Mouse (Mus musculus): ENCODE data around the gene Apoa5.

Apoa5 gene

DNA sequence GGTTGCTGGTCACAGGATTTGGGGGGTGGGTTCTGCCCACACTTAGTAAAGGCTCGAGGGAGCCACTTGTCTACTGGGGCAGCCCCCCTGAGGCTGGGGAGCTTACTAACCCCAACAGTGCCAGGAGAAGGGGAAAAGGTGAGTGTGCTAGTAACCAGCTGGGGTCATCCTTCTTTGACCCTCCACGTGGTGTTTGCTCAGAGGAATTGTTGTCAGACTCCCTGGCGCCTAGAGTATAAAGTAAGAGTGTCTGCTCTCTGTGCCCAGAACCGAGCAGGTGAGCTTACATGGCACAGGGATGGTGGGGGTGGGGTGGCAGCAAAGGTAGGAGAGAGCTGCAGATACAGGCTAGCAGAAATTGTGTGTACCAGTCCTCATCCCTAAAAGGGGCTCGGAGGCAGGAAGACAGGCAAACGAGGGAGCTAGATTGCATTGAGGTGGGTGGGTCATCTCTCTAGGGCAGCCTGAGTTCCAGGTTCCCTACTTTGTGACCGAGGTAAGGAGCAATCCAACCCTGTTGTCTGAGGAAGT is at the start of gene Apoa5:
TSS of gene Apoa5 (plus strand) at position 291 of the 531 bp plus-strand sequence.
- no peak for DNase-seq (ENCODE audit: low spot score)

DNA sequence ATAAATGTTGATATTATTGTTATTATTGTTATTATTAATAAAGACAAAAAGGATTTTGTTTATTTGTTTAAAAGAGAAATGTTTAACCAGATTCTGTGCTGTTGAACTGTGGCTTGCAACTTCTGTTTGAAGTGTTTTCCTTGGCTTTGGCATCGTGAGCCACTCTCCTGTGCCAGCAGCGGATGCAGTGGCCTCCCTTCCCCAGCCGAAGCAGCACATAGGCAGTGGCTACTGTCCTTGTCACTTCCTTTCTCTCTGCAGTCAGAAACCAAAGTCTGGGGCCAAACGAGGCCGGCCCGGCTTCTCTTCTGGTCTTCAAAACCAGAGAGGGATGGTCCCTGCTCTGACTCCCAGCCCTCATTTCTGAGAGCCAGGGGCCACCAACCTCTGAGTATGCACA is 45.3 kb upstream of the Apoa5 start:
- no peak for DNase-seq (ENCODE audit: low spot score)

DNA sequence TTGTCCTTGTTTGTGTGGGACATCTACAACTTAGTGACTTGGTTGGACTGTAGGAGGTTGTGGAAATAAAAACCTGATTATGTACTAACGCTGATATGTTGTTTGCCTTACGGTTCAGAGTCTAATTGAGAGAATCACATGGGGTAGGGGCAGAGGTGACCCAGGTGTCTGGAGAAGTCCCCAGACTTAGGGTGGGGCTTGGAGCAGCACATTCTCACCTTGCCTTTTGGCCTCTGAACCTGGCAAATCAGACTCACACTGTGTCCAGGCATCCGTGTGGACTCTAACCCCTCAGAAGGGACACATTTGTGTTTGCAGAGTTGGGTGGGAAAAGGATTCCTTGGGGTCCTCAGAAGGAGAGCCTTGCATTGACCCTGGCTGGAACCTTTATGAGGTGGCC is 44.3 kb upstream of the Apoa5 start:
- DNase-seq (ENCODE audit: low spot score): no peak

DNA sequence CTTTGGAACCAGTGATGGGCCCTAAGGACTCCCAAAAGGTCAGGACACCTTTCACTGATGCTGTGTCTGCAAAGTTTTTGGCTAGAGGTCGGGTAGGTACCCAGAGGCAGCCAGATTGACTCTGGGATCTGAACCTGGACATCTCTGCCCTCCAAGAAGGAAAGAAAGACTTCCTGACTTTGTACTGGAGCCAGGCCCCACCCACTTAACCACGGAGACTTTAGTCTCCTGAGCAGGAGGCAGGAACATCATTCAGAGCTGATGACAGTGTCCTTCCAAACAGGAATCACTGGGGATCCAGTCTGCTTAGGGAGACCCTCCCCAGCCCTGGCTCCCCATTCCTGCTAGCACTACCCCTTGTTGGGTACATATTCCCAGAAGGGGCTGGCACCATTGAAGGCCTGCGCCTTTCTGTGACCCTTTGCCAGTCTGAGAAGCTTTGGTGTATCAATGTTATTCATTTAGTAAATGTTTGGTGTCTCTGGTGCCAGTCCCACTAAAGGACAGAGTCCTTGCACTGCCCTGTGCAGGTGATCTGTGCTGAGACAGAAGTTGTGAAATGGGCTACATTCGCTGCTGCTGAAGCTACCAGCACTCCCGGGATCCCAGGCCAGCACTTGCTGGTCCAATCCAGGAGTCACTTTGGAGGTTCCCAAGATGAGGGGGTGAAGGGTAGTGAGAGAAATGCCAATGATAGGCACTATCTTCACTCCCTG is 43.3 kb upstream of the Apoa5 start:
- no peak for DNase-seq (ENCODE audit: low spot score)

DNA sequence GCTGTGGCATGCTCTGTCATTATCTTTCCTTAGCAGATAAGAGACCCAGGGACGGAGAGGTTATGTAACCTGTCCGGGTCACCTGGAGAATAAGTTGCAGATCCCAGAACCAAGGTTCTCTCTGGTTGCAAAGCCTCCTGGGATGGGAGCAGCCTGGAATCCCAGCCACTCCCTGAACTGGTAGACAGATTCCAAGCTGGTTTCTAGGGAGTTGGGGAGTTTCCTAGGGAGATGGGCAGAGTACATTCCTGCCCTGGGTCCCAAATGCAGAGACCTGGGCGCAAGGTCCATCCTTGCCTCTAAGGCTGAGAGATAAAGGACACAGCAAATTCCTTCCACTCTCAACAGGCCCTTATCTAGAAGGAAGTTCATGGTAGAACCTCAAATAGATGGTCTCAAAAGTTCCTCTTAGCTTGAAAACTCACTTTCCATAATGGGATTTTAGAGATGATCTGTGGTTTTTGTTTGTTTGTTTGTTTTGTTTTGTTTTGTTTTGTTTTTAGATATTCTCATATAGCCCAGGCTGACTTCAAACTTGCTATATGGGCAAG is 41.3 kb upstream of the Apoa5 start:
- no peak for DNase-seq (ENCODE audit: low spot score)

DNA sequence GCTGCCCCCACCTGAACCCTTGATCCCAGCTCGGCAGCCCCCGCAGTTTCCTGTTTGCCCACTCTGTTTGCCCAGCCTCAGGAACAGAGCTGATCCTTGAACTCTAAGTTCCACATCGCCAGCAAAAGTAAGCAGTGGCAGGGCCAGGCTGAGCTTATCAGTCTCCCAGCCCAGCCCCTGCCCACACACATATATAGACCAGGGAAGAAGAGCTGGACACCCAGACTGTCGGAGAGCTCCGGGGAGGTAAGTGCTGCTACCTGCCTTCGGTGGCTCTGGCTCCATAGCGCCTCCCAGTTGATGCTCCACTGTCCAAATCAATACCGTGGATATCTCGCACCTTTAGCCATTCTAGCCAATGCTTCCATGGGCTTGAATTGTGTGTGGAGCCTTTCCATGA is 39.9 kb upstream of the Apoa5 start, which contains the start of gene Apoa1:
TSS of gene Apoa1 (plus strand) at position 90 of the 400 bp plus-strand sequence.
- no peak for DNase-seq (ENCODE audit: low spot score)

DNA sequence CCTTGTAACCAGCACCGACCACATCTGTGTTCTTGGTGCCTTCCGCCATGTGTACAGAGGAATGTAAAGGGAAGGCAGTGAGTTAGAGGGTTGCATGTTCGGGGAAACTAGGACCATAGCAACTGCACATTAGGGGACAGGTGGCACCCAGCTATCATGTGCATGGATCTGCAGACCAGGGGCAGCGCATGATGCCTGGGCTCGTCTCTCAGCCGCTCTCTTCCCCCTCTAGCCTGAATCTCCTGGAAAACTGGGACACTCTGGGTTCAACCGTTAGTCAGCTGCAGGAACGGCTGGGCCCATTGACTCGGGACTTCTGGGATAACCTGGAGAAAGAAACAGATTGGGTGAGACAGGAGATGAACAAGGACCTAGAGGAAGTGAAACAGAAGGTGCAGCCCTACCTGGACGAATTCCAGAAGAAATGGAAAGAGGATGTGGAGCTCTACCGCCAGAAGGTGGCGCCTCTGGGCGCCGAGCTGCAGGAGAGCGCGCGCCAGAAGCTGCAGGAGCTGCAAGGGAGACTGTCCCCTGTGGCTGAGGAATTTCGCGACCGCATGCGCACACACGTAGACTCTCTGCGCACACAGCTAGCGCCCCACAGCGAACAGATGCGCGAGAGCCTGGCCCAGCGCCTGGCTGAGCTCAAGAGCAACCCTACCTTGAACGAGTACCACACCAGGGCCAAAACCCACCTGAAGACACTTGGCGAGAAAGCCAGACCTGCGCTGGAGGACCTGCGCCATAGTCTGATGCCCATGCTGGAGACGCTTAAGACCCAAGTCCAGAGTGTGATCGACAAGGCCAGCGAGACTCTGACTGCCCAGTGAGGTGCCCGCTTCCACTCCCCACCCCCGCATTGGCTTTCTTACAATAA is 38.6 kb upstream of the Apoa5 start:
- DNase-seq (ENCODE audit: low spot score): peak; percentile 39

DNA sequence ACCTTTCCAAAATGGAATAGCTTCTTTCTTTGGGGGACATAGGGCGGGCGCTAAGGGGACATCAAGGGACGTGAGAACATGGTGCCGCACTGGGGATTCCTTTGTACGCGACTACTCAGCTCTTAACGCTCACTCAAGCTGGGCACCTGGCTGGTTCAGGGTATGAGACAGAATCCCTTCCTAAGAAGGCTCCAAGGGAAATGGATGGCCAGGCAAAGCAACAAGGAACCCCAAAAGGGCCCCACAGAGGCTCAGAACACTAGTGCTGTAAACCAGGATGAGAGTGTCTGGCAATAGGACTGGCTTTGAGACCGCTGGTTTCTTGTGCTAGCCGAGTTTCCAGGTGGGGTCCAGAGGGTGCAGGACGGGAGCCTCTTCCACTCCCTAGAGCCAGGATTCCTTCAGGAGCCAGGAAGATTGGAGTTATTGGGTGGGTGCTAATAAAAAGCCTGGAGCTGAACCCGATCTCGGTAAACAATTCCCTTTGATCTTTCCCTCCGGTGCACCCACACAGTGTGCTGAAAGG is 37.9 kb upstream of the Apoa5 start:
- no peak for DNase-seq (ENCODE audit: low spot score)

DNA sequence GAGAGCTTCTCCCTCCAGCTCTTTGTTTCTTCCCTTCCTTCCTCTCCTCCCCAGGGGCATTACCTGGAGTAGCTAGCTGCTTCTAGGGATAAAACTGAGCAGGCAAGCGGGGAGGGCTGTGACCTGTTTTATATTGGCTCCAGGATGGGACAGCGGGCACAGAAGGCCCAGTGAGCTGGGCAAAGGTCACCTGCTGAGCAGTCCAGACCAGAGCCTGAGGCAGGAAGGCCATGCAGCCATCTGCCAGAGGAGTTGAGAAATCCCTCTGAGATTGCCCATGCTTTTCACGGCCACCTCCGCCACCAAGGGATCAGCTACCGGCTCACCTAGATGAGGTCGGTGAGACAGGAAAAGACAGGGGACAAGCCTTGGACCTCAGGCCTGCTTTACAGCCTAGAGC is 33.2 kb upstream of the Apoa5 start:
- DNase-seq (ENCODE audit: low spot score): no peak

DNA sequence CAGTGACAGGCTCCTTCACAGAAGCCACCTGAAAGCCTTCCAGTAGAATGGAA is 33.0 kb upstream of the Apoa5 start, which contains the start of gene Apoc3:
TSS of gene Apoc3 (minus strand) at position 41 of the 53 bp plus-strand sequence.
- no peak for DNase-seq (ENCODE audit: low spot score)

DNA sequence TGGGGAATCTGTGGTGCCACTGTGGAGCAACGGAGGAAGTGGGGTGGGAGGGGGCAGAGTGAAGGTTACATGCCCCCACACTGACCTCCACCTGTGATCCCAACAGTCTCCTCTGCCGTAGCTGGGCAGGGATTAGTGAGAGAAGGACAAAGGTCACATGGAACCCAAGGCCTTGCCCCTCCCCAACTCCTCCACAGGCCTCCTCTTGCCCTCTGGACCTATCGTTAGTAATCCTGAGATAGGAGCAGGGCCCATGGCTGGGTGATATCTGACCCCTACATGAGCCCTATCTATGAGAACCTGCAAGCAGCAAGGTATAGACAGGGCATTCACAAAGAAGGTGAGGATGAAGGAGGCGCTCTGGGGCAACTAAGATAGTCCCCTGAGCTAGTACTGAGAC is 32.8 kb upstream of the Apoa5 start:
- DNase-seq (ENCODE audit: low spot score): no peak

DNA sequence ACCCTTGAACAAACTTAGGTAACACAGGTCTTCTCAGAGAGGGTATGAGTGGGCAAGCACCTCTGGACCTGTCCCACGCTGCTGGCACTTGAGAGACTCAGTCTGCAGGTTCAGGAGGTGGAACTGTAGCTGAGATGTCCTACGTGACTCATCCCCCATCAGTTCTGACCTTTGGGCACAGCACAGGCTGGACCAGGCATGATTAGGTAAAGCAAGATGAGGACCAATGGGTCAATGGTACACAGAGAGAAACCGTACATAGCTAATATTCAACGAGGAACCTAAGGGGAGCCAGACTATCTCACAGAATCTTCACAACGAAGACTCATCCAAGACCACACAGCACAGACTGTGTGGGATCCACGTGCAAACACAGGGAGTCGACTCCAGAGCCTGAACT is 29.6 kb upstream of the Apoa5 start:
- DNase-seq (ENCODE audit: low spot score): no peak

DNA sequence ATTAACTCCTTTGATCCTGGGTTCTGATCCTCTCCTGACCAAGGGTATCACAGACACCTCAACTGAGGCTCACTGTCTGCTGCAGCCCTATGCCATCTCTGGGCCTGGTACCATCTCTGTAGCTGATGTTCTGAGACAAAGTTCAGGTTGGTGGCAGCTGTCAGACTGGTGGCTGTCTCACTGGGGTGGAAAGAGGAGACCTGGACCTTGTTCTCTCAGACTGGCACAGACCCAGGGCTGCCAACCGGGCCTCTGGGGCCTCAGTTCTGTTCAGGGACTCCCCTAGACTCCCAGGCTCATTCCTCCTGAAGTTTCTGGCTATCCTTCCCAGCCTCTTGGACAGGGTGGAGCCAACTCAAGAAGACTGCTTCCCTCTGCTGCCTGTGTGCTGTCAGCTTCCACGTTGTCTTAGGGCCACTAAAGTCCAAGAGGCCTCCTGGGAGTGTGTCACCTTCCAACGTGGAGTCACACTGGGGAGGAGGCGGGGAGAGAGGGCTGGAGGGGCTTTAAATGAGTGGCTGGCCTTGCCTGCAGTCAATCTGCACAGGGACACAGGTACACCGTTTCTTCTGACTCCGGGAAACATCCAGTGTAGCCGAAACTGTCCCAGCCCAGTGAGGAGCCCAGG is 27.8 kb upstream of the Apoa5 start, which contains the start of gene Apoa4:
TSS of gene Apoa4 (plus strand) at position 171 of the 628 bp plus-strand sequence.
- no peak for DNase-seq (ENCODE audit: low spot score)

DNA sequence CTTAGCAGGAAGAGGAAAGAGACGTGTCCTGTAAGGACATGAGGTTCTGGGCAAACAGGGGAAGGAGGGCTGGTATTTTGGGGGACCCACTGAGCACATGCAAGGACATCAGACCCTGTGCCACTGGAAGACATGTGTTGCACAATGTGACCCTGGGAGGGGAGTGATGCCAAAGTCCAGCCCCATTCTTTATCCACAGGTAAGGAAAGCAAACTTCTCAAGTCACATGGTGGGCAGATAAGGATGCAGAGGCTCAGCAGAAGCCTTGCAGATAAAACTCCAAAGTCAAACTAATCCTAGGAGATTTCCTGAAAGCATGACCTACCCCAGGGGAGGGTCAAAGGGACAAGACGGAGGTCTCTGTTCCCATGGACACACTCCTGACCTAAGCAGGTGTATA is 26.6 kb upstream of the Apoa5 start:
- no peak for DNase-seq (ENCODE audit: low spot score)

DNA sequence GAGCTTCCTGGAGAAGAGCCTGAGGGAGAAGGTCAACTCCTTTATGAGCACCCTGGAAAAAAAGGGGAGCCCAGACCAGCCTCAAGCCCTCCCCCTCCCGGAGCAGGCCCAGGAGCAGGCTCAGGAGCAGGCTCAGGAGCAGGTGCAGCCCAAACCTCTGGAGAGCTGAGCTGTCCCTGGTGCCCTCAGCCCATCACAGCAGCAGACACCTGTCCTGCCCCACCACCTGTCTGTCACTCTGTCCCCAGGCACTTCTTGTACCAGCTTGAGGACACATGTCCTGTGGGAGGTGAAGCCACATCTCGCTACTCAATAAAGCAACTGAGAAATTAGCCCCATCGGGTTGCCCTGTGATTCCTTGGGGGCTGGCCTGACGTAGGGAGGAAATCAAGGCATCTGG is 25.3 kb upstream of the Apoa5 start:
- DNase-seq (ENCODE audit: low spot score): no peak

DNA sequence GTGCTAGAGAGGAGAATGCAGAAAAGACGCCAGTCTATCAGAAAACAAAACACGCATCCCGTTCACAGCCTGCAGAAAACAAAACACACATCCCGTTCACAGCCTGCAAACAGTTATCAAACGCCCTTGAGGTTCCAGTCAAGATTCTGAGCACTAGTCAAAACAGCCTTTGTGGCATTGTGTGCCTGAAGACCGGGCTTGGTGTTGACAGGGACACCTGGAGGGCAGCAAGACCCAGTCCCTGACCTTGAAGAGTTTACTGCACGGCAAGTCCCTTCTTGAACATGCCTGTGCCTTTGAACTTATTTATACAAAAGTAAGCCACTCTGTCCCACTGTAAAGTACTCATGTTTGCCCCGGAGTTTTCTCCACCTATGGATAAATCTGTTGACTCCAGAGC is 24.8 kb upstream of the Apoa5 start:
- DNase-seq (ENCODE audit: low spot score): no peak

DNA sequence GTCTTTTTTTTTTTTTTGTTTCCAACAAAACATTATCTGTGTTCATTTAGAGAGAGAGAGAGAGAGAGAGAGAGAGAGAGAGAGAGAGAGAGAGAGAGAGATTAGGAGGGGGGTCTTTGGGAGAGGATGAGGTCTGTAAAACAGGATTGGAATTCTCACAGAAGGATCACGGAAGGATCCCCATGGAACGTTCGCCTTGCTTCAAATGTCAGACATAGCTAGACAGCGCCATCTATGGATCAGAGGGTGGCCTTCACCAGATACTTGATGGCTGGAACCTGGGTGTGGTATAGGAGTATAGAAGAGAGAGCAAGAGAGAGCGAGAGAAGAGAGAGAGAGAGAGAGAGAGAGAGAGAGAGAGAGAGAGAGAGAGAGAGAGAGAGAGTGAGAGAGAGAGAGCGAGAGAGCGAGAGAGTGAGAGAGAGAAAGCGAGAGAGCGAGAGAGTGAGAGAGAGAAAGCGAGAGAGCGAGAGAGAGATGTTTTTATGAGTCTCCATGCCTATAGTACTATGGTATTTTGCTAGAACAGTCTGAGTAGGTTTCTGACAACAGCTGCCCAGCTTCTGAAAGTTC is 21.6 kb upstream of the Apoa5 start:
- peak; percentile 53 for DNase-seq (ENCODE audit: low spot score)

DNA sequence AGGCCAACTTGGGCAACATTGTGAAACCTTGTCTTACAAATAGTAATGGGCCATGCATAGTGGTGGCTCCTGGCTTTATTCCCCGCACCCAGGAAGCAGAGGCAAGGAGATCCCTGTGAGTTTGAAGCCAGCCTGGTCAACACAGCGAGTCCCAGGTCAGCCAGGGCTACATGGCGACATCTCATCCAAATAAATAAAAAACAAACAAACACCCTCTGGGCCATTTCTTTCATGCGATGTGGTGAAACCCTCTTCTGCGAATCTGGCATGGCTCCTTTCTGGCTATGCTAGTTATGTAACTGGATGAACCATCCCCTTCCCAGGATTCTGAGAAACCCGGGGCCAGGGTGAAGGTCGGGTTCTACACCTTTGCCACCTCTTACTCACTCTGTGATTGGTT is 12.3 kb upstream of the Apoa5 start:
- DNase-seq (ENCODE audit: low spot score): no peak

DNA sequence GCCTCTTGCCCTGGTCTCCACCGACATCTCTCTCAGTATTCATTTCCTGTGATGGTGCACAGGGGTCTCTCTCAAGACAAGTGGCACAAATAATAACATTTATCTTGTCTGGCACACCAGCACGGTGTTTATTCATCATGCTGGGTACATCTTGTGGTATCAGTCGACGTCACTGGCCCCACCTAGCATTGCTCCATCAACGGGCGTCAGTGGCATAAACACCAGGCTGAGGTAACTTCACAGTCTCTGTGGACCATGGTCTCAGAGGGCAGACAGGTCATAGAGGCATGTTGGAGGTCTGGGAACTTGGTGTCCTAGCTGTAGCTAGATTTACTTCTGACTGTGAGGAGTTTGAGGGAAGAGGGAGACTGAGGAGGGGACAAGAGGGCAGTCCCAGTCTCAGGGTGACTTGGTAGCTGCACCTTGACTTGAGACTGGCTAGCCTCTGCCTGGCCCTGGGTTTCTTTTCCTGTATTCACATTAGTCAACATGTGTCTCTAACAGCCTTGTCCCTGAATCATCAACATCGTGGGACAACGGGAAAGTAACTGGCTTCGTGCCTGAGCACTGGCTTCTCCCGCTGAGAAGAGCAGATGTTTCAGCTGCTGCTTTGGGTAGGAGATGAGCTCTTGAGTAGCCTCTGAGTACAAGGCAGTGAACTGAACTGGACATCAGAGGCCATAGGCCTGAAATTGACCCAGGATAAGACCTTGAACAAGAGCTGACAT is 11.6 kb upstream of the Apoa5 start:
- no peak for DNase-seq (ENCODE audit: low spot score)

DNA sequence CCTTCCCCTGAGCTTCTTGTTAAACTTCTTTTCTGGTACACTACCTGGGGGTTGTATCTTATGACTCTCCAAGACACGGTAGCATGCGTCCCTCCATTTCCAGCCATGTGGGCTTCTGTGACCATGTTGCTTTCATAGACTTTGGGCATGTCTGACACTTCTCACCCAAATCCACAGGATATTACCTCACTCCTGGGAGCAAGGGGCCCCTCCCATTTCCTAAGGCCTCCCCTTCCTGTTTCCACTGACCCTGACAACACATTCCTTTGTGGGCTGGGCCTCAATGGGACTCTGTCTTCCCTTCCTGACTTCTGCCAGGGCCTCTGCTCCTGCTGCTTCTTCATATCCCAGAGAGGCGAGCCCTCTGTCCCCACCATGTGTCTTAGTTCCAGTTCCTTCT is 10.9 kb upstream of the Apoa5 start:
- DNase-seq (ENCODE audit: low spot score): no peak

DNA sequence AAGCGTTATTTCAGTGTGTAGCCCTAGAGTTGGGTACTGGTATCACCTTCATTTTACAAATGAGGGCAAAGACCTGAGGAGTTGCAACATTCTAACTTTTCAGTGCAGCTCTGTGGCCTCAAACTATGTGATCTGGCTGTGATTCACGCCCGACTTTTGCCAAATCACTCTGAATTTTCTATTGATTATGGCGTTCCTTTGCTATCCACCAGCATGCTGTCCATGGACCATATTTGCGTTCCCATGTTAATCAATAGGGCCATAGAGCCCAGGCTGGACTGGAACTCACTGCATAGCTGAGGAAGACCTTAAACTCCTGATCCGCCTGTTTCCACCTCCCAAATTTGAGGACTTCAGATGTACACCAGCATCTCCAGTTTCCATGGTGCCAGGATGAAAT is 9.3 kb upstream of the Apoa5 start:
- no peak for DNase-seq (ENCODE audit: low spot score)

DNA sequence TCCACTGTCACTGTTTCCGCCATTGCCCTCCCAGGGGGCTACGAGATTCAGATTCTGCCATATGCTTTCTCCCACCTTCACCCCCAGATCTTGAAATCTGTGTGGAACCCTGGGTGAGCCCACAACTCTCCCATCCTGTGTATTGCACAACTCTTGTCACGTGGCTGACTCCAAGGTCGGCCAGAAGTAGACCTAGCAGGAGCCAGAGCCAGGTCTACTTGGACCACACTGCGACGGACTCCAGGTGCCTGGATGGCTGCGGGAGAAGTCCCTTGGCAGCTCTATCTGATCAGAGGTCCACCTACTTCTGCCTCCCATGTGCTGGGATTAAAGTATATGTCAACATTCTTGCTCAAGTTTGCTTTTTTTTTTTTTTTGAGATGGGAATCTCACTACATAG is 7.3 kb upstream of the Apoa5 start:
- no peak for DNase-seq (ENCODE audit: low spot score)
